Mouse (Mus musculus) intestine, embryonic 15.5 days (tissue): ENCODE results near the gene Psmd3. TPM values are rescaled to one million over a fixed set of nuclear protein-coding genes. Genes with fewer than 3 reads are reported as not detected.
A peak's percentile ranks its signal among the peaks of the same experiment; 100 is the strongest.
"Not testable (repeated sequence)": the region's sequence is repeated elsewhere in the genome, so short reads cannot be mapped to it uniquely, and the experiment has no call there.

Experiments
- ATAC-seq: fragments of 200-750 bp; cut with Nextera tagmentation; 2 replicates; pipeline ENCODE4 v1.8.0; 2017; ENCODE audit warnings: moderate TSS enrichment, moderate library complexity
- H3K27ac ChIP-seq: fragments of 300-500 bp; sonication (generic); 2 replicates; pipeline ENCODE4 v1.5.1; 2015; ENCODE audit warnings: mild to moderate bottlenecking, inconsistent platforms
- H3K27me3 ChIP-seq: fragments of 300-500 bp; sonication (generic); replicated peaks from 2 replicates; pipeline ENCODE4 v1.6.1; 2015; ENCODE audit warnings: inconsistent platforms
- H3K36me3 ChIP-seq: fragments of 300-500 bp; sonication (generic); 2 replicates; pipeline ENCODE4 v1.6.1; 2015; ENCODE audit warnings: inconsistent platforms
- H3K4me1 ChIP-seq: fragments of 300-500 bp; sonication (generic); replicated peaks from 2 replicates; pipeline ENCODE4 v1.6.1; 2015; ENCODE audit warnings: inconsistent platforms
- H3K4me2 ChIP-seq: fragments of 300-500 bp; sonication (generic); replicated peaks from 2 replicates; pipeline ENCODE4 v1.6.1; 2015; ENCODE audit warnings: mild to moderate bottlenecking, inconsistent platforms
- H3K4me3 ChIP-seq: fragments of 300-500 bp; sonication (generic); replicated peaks from 2 replicates; pipeline ENCODE4 v1.5.1; 2015; ENCODE audit warnings: inconsistent platforms
- H3K9ac ChIP-seq: fragments of 300-500 bp; sonication (generic); 2 replicates; pipeline ENCODE4 v1.6.1; 2015; ENCODE audit warnings: inconsistent platforms
- H3K9me3 ChIP-seq: fragments of 300-500 bp; sonication (generic); 2 replicates; pipeline ENCODE4 v1.6.1; 2016; ENCODE audit warnings: inconsistent platforms
- WGBS: fragments of 180-500 bp; shearing (Covaris S2); methylation state at CpG from one replicate; pipeline ENCODE4 v1.1.7; 2015; 5-methylcytosine and 5-hydroxymethylcytosine counted together
- polyA plus RNA-seq: library from polyadenylated mRNA; unstranded; fragments of >200 nt; fragmentation: Nextera tagmentation; extraction: Ambion mirVana; gene quantifications from 2 replicates; pipeline ENCODE4 v1.2.1, GENCODE M21; 2015

Gene Psmd3
- polyA plus RNA-seq, 1 experiment from 2014 or later = 195 TPM

GRCm38 (mm10) chr11:98709001-98709741 lies 26.8 kb downstream of the Psmd3 start:
- Histone ChIP-seq H3K27me3 (no peaks in the 10 kb centered on the region), H3K27ac (peak overlapping the region; percentile 74), H3K36me3 (peaks cover 41% of the 10 kb centered on the region), H3K4me1 (peaks cover 25% of the 10 kb centered on the region), H3K9ac (no peak overlapping the region), H3K4me3 (no peak overlapping the region), H3K4me2 (no peak overlapping the region), H3K9me3 (no peaks in the 10 kb centered on the region)
- 59% methylated on average over 26 of the region's 26 CpGs for WGBS
- ATAC-seq = peak; percentile 60

GRCm38 (mm10) chr11:98710416-98711045 lies 28.2 kb downstream of the Psmd3 start:
- Histone ChIP-seq H3K4me1 (peaks cover 25% of the 10 kb centered on the region), H3K27ac (no peak overlapping the region), H3K4me3 (no peak overlapping the region), H3K9me3 (no peaks in the 10 kb centered on the region), H3K36me3 (peaks cover 43% of the 10 kb centered on the region), H3K9ac (no peak overlapping the region), H3K27me3 (no peaks in the 10 kb centered on the region), H3K4me2 (no peak overlapping the region)
- peak; percentile 49 for ATAC-seq
- 53% methylated on average over 12 of the region's 12 CpGs for WGBS

GRCm38 (mm10) chr11:98711046-98711434 lies 28.7 kb downstream of the Psmd3 start:
- Histone ChIP-seq H3K27ac (no peak overlapping the region), H3K36me3 (peaks cover 42% of the 10 kb centered on the region), H3K4me1 (peaks cover 25% of the 10 kb centered on the region), H3K27me3 (no peaks in the 10 kb centered on the region), H3K9ac (no peak overlapping the region), H3K4me3 (no peak overlapping the region), H3K9me3 (no peaks in the 10 kb centered on the region), H3K4me2 (no peak overlapping the region)
- 82% methylated on average over 4 of the region's 4 CpGs for WGBS
- no peak for ATAC-seq

- WGBS = 88% methylated on average over 6 of the region's 6 CpGs
- H3K9me3 ChIP-seq, ATAC-seq, H3K4me2 ChIP-seq, H3K9ac ChIP-seq, H3K27me3 ChIP-seq, H3K27ac ChIP-seq, H3K4me3 ChIP-seq: not testable (repeated sequence)
- Histone ChIP-seq H3K36me3 (peaks cover 33% of the 10 kb centered on the region), H3K4me1 (peaks cover 25% of the 10 kb centered on the region)
Observed at GRCm38 (mm10) chr11:98712009-98712408, 29.7 kb downstream of the Psmd3 start.

- Histone ChIP-seq H3K9ac (no peak overlapping the region), H3K9me3 (no peaks in the 10 kb centered on the region), H3K4me3 (no peak overlapping the region), H3K27me3 (no peaks in the 10 kb centered on the region), H3K4me2 (no peak overlapping the region), H3K36me3 (peaks cover 35% of the 10 kb centered on the region), H3K4me1 (peaks cover 20% of the 10 kb centered on the region), H3K27ac (no peak overlapping the region)
- ATAC-seq = no peak
- 79% methylated on average over 12 of the region's 12 CpGs for WGBS
Observed at GRCm38 (mm10) chr11:98713703-98714102, 31.3 kb downstream of the Psmd3 start.

GRCm38 (mm10) chr11:98715946-98716345 lies 33.6 kb downstream of the Psmd3 start:
- H3K4me2 ChIP-seq = no peak overlapping the region
- 0 out of 2 replicates have a peak, but pooled peaks cover 2% of the 10 kb centered on the region for H3K4me1 ChIP-seq
- no peak overlapping the region for H3K4me3 ChIP-seq
- WGBS = 94% methylated on average over 9 of the region's 9 CpGs
- H3K27me3 ChIP-seq = no peaks in the 10 kb centered on the region
- no peak for ATAC-seq
- no peak overlapping the region for H3K9ac ChIP-seq
- H3K36me3 ChIP-seq = peaks cover 38% of the 10 kb centered on the region
- no peak overlapping the region for H3K27ac ChIP-seq
- no peaks in the 10 kb centered on the region for H3K9me3 ChIP-seq

- no peak overlapping the region for H3K9ac ChIP-seq
- no peaks in the 10 kb centered on the region for H3K27me3 ChIP-seq
- H3K4me1 ChIP-seq = peaks cover 13% of the 10 kb centered on the region; the same call in 1 of the 2 replicates
- no peak for ATAC-seq
- H3K4me3 ChIP-seq = no peak overlapping the region
- WGBS = 29% methylated on average over 13 of the region's 13 CpGs
- no peak overlapping the region for H3K4me2 ChIP-seq
- H3K36me3 ChIP-seq = peaks cover 29% of the 10 kb centered on the region
- no peaks in the 10 kb centered on the region for H3K9me3 ChIP-seq
- H3K27ac ChIP-seq = 0 out of 2 replicates have a peak overlapping the region, but pooled peaks have one; percentile 17
Observed at GRCm38 (mm10) chr11:98717904-98718303, 35.5 kb downstream of the Psmd3 start.

- no peaks in the 10 kb centered on the region for H3K9me3 ChIP-seq
- H3K9ac ChIP-seq = no peak overlapping the region
- no peak overlapping the region for H3K4me2 ChIP-seq
- H3K36me3 ChIP-seq = 0 out of 2 replicates have a peak, but pooled peaks cover 10% of the 10 kb centered on the region
- no peak for ATAC-seq
- no peaks in the 10 kb centered on the region for H3K27me3 ChIP-seq
- no peak overlapping the region for H3K4me3 ChIP-seq
- peaks cover 13% of the 10 kb centered on the region; the same call in 1 of the 2 replicates for H3K4me1 ChIP-seq
- H3K27ac ChIP-seq = no peak overlapping the region
- WGBS = 69% methylated on average over 2 of the region's 2 CpGs
Observed at GRCm38 (mm10) chr11:98720756-98721155, 38.4 kb downstream of the Psmd3 start.

GRCm38 (mm10) chr11:98721458-98722226 lies 39.3 kb downstream of the Psmd3 start:
- Histone ChIP-seq H3K4me2 (no peak overlapping the region), H3K4me3 (no peak overlapping the region), H3K27ac (peak overlapping the region; percentile 23; the same call in 1 of the 2 replicates), H3K27me3 (no peaks in the 10 kb centered on the region), H3K9me3 (no peaks in the 10 kb centered on the region), H3K9ac (no peak overlapping the region), H3K36me3 (0 out of 2 replicates have a peak, but pooled peaks cover 9% of the 10 kb centered on the region), H3K4me1 (peaks cover 13% of the 10 kb centered on the region; the same call in 1 of the 2 replicates)
- WGBS = 46% methylated on average over 24 of the region's 24 CpGs
- ATAC-seq = 0 out of 2 replicates have a peak, but pooled peaks have one; percentile 12

GRCm38 (mm10) chr11:98723098-98723497 lies 40.7 kb downstream of the Psmd3 start:
- Histone ChIP-seq H3K4me3 (no peak overlapping the region), H3K9ac (no peak overlapping the region), H3K4me2 (no peak overlapping the region), H3K27ac (no peak overlapping the region), H3K4me1 (peaks cover 11% of the 10 kb centered on the region; the same call in 1 of the 2 replicates), H3K9me3 (no peaks in the 10 kb centered on the region), H3K36me3 (0 out of 2 replicates have a peak, but pooled peaks cover 3% of the 10 kb centered on the region), H3K27me3 (no peaks in the 10 kb centered on the region)
- ATAC-seq = no peak
- WGBS = 72% methylated on average over 7 of the region's 7 CpGs

GRCm38 (mm10) chr11:98725926-98726506 lies 43.7 kb downstream of the Psmd3 start:
- H3K27ac ChIP-seq = no peak overlapping the region
- 93% methylated on average over 15 of the region's 15 CpGs for WGBS

More at GRCm38 (mm10) chr11:98725926-98726506, 43.7 kb downstream of the Psmd3 start:
- Histone ChIP-seq H3K4me1 (peaks cover 15% of the 10 kb centered on the region), H3K4me3 (no peak overlapping the region), H3K27me3 (no peaks in the 10 kb centered on the region), H3K9ac (no peak overlapping the region), H3K36me3 (no peaks in the 10 kb centered on the region), H3K4me2 (no peak overlapping the region), H3K9me3 (no peaks in the 10 kb centered on the region)
- no peak for ATAC-seq
